Mouse (Mus musculus): ENCODE measurements around the gene Ndufa1.

DNA sequence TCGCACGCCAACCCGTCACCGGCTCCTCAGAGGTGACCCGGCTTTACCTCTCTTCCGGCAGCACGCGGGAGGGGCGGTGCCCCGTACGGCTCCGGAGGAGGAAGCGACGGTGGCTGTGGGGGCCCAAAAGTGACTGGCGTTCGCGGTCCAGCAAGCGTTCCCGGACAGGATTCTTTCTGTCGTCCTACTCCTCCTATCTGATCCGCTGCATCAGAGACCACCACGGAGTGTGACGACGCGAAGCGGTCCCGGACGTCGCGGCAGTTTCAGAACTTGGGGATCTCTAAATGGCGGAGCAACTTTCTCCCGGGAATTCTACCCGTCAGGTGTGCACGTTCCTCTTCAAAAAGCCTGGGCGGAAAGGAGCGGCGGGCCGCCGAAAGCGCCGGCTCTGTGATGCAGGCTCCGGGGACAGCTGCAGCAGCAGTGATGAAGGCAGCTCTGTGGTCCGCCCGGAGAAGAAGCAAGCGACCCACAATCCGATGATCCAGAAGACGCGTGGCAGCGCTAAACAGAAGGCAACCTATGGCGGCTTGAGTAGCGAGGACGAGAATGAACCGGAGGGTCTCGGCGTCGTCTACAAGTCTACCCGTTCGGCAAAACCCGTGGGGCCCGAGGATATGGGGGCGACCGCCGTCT is at the start of gene Ndufa1, which contains the start of gene Rnf113a1:
- TF ChIP-seq CTCF (IDR thresholded peaks at IDR 0.05; ENCODE audit: low read depth) = no peak
- TF ChIP-seq EP300 (IDR thresholded peaks at IDR 0.05; ENCODE audit: low read depth) = no peak

Data from liver, embryonic 14.5 days (tissue).